Mouse (Mus musculus): ENCODE measurements at regions not wholly inside any gene's neighbourhood (a gene's known extent, or its start where the extent isn't known, plus 50 kb on each side); places are given as distances from the start of the nearest gene placed in this dataset.

DNA sequence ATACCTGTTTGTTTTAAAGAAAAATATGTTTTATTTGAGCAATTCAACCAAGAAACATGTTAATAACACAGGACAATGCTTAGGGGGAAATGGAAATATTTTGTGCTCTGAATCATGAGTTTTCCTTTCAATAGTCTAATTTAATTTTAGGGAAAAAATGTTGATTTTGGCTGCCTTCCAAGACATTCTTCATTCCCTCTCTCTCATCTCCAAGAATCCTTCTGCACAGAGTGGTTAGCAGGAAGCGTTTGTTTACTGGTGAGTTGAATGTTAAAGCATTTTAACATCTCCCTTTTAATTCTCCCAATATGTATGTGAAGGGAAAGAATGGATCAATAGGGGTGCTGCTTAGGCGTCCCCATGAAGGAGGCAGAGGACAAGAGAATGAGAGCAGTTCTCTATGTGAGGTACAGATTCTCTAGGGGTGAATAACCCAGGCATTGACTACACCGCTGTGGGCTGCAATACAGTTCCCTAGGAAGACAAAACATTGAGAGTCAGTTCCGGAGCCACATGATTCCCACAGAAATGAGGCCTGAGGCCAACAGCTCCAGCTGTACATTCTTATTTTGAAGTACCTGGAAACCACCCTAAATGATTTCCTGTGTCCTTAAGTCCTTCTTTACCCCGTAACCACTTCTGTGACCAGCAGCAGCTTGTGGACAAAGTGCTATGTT is 512.7 kb downstream of the Rfpl4b start:
- TF ChIP-seq POLR2A (IDR thresholded peaks at IDR 0.05; ENCODE audit: low read depth, low read length) = no peak
- TF ChIP-seq CTCF (conservative IDR thresholded peaks at IDR 0.05; ENCODE audit: insufficient read depth, insufficient read length, low read depth, low read length) = no peak

Data from kidney, adult 2 months (tissue).